Mouse (Mus musculus) midbrain, postnatal 0 days (tissue): ENCODE measurements at regions not wholly inside any gene's neighbourhood (a gene's known extent, or its start where the extent isn't known, plus 50 kb on each side); places are given as distances from the start of the nearest gene placed in this dataset.

ENCODE experiments used
- ATAC-seq: fragments of 200-750 bp; cut with Nextera tagmentation; 2 replicates; pipeline ENCODE4 v1.8.0; 2017; ENCODE audit warnings: moderate number of reproducible peaks, mild to moderate bottlenecking, moderate TSS enrichment, moderate library complexity; ENCODE audit not compliant: low FRiP score
- DNase-seq: peaks from one replicate; pipeline ENCODE4 v3.0.0-alpha.2; 2015; ENCODE audit warnings: low spot score
- H3K27ac ChIP-seq: fragments of 300-500 bp; sonication (generic); 2 replicates; pipeline ENCODE4 v1.5.1; 2014; ENCODE audit warnings: low read depth, mild to moderate bottlenecking, low read length, mixed read lengths
- H3K27me3 ChIP-seq: fragments of 300-500 bp; sonication (generic); 2 replicates; pipeline ENCODE4 v1.6.1; 2014; ENCODE audit warnings: low read length, control low read depth, mixed read lengths; ENCODE audit not compliant: insufficient read depth
- H3K36me3 ChIP-seq: fragments of 300-500 bp; sonication (generic); 2 replicates; pipeline ENCODE4 v1.6.1; 2014; ENCODE audit warnings: low read length, control low read depth, mixed read lengths; ENCODE audit not compliant: insufficient read depth
- H3K4me1 ChIP-seq: fragments of 300-500 bp; sonication (generic); 2 replicates; pipeline ENCODE4 v1.6.1; 2014; ENCODE audit warnings: mild to moderate bottlenecking, control low read depth, antibody characterized with exemption, low read length, mixed read lengths; ENCODE audit not compliant: insufficient read depth
- H3K4me2 ChIP-seq: fragments of 300-500 bp; sonication (generic); 2 replicates; pipeline ENCODE4 v1.6.1; 2014; ENCODE audit warnings: low read depth, mild to moderate bottlenecking, low read length, mixed read lengths; ENCODE audit not compliant: poor library complexity, severe bottlenecking
- H3K4me3 ChIP-seq: fragments of 300-500 bp; sonication (generic); 2 replicates; pipeline ENCODE4 v1.5.1; 2014; ENCODE audit warnings: low read depth, mild to moderate bottlenecking, low read length, moderate library complexity
- H3K9ac ChIP-seq: fragments of 300-500 bp; sonication (generic); replicated peaks from 2 replicates; pipeline ENCODE4 v1.6.1; 2014; ENCODE audit warnings: mild to moderate bottlenecking, low read length, moderate library complexity, mixed read lengths; ENCODE audit not compliant: poor library complexity, severe bottlenecking
- H3K9me3 ChIP-seq: fragments of 300-500 bp; sonication (generic); 2 replicates; pipeline ENCODE4 v1.6.1; 2016; ENCODE audit warnings: low read length, control low read depth
- CTCF ChIP-seq: IDR thresholded peaks from 2 replicates; pipeline ENCODE4 v1.5.1; 2016; ENCODE audit warnings: antibody characterized with exemption, mild to moderate bottlenecking
- WGBS: fragments of 180-500 bp; shearing (Covaris S2); extraction: QIAGEN DNeasy Blood & Tissue Kit; methylation state at CpG from one replicate; pipeline ENCODE4 v1.1.7; 2014; 5-methylcytosine and 5-hydroxymethylcytosine counted together

DNA sequence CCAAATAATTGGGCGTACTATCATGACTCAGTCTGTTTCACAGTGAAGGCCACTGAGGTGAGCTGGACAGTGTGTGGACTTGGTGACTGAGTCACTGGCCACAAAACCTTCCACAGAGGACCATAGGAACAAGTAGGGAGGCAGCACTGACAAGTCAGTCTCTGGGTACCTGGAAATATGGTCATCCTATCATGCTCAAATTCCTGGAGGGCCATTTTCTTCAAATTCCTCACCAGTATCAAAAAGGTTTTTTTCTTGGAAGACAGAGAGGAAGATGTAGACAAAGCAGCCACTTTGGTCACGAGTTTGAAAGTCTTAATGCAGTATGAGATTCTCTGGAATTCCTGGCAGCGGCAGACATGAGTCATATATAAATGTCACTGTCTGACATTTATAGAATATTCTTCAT lies 101.8 kb upstream of the Rai14 start:
- Histone ChIP-seq H3K4me3 (no peak overlapping the region), H3K9ac (no peak overlapping the region), H3K27me3 (no peaks in the 10 kb centered on the region), H3K4me2 (no peak overlapping the region), H3K36me3 (no peaks in the 10 kb centered on the region), H3K4me1 (no peaks in the 10 kb centered on the region), H3K9me3 (no peaks in the 10 kb centered on the region), H3K27ac (no peak overlapping the region)
- no peak for TF ChIP-seq CTCF
- DNase-seq (no peak), ATAC-seq (no peak)
- WGBS = 84% methylated on average over 3 of the region's 3 CpGs

DNA sequence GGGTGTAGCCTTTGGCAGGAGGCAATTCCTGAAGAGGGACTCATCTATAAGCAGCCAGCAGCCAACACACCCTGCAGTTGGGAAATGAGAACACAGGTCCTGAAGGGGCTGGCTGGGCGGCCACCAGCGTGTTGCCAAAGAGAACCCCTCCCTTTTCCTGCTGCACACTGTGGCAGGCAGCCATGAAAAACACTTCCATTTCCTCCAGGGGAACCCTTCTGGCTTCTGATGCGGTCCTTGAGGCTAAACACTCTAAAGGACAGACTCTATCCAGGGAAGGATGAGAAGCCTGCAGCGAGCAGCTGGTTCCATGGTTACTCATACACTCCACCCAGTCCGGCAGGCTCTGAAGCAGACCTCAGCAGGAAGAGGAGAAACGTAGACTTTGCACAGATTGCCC lies 103.8 kb upstream of the Rai14 start:
- Histone ChIP-seq H3K27me3 (no peaks in the 10 kb centered on the region), H3K4me3 (no peak overlapping the region), H3K4me1 (no peaks in the 10 kb centered on the region), H3K27ac (no peak overlapping the region), H3K36me3 (no peaks in the 10 kb centered on the region), H3K9me3 (no peaks in the 10 kb centered on the region), H3K9ac (no peak overlapping the region), H3K4me2 (no peak overlapping the region)
- no peak for TF ChIP-seq CTCF
- ATAC-seq = peak; percentile 45; the same call in 1 of the 2 replicates
- peak; percentile 32 for DNase-seq
- 69% methylated on average over 6 of the region's 6 CpGs for WGBS

- no peaks in the 10 kb centered on the region for H3K9me3 ChIP-seq
- TF ChIP-seq CTCF = no peak
Measured at GRCm38 (mm10) chr15:10818706-10819105, 104.3 kb upstream of the Rai14 start.

GRCm38 (mm10) chr15:10823933-10824332 lies 109.5 kb upstream of the Rai14 start:
- no peaks in the 10 kb centered on the region for H3K9me3 ChIP-seq
- no peak overlapping the region for H3K27ac ChIP-seq
- H3K9ac ChIP-seq = no peak overlapping the region
- ATAC-seq (no peak), DNase-seq (no peak)
- H3K4me1 ChIP-seq = no peaks in the 10 kb centered on the region
- H3K27me3 ChIP-seq = no peaks in the 10 kb centered on the region
- 83% methylated on average over 5 of the region's 5 CpGs for WGBS
- TF ChIP-seq CTCF = no peak
- no peak overlapping the region for H3K4me3 ChIP-seq
- no peak overlapping the region for H3K4me2 ChIP-seq
- no peaks in the 10 kb centered on the region for H3K36me3 ChIP-seq

More at GRCm38 (mm10) chr15:10818706-10819105, 104.3 kb upstream of the Rai14 start:
- no peak for DNase-seq
- Histone ChIP-seq H3K4me1 (no peaks in the 10 kb centered on the region), H3K4me3 (no peak overlapping the region), H3K4me2 (no peak overlapping the region), H3K36me3 (no peaks in the 10 kb centered on the region), H3K9ac (no peak overlapping the region), H3K27ac (no peak overlapping the region), H3K27me3 (no peaks in the 10 kb centered on the region)
- ATAC-seq = no peak
- 76% methylated on average over 1 of the region's 1 CpGs for WGBS

GRCm38 (mm10) chr15:10829588-10829987 lies 115.2 kb upstream of the Rai14 start:
- Histone ChIP-seq H3K9ac (no peak overlapping the region), H3K27me3 (no peaks in the 10 kb centered on the region), H3K4me2 (no peak overlapping the region), H3K9me3 (no peaks in the 10 kb centered on the region), H3K36me3 (no peaks in the 10 kb centered on the region), H3K27ac (no peak overlapping the region), H3K4me1 (no peaks in the 10 kb centered on the region), H3K4me3 (no peak overlapping the region)
- ATAC-seq = no peak
- TF ChIP-seq CTCF = no peak
- WGBS = 80% methylated on average over 5 of the region's 5 CpGs
- no peak for DNase-seq

DNA sequence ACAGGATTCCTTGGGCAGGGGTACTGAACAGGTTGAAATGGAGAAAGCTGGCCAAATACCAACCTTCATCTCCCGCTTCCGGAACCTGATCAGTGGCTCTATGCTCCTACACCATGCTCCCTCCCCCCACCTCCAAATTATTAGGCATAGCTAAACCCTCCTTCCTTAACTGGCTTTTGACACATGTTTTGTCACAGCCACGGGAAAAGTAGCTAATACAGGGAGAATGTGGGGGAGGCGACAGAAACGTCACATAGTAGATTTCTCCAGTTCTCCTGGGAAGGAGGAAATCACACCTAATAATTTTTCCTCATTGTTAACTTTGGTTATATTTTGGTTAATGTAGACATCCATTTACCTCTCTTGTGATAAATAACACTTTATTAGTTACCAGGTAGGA lies 116.1 kb upstream of the Rai14 start:
- Histone ChIP-seq H3K4me2 (no peak overlapping the region), H3K4me3 (no peak overlapping the region), H3K36me3 (no peaks in the 10 kb centered on the region), H3K9ac (no peak overlapping the region), H3K4me1 (no peaks in the 10 kb centered on the region), H3K27ac (no peak overlapping the region), H3K27me3 (no peaks in the 10 kb centered on the region), H3K9me3 (no peaks in the 10 kb centered on the region)
- TF ChIP-seq CTCF = no peak
- 83% methylated on average over 5 of the region's 5 CpGs for WGBS
- DNase-seq (no peak), ATAC-seq (no peak)
